Mouse (Mus musculus) thymus, adult 2 months (tissue): Measurements from ENCODE around the gene Cyth2. TPM values are rescaled to one million over a fixed set of nuclear protein-coding genes. Genes with fewer than 3 reads are reported as not detected.
A peak's percentile ranks its signal among the peaks of the same experiment; 100 is the strongest.

ENCODE experiments used
- DNase-seq: peaks from one replicate; pipeline ENCODE4 v3.0.0; 2021
- H3K27ac ChIP-seq: fragments of 200-500 bp; 2 replicates; pipeline ENCODE4 v1.5.1; 2012; ENCODE audit warnings: low read length, control low read depth; ENCODE audit not compliant: control insufficient read depth, insufficient read depth
- H3K27me3 ChIP-seq: fragments of 200-500 bp; 2 replicates; pipeline ENCODE4 v1.6.1; 2012; ENCODE audit warnings: mild to moderate bottlenecking, low read length, moderate library complexity, mixed read lengths; ENCODE audit not compliant: control insufficient read depth, insufficient read depth
- H3K36me3 ChIP-seq: fragments of 200-500 bp; 2 replicates; pipeline ENCODE4 v1.6.1; 2012; ENCODE audit warnings: mild to moderate bottlenecking, low read length, moderate library complexity; ENCODE audit not compliant: control insufficient read depth, insufficient read depth
- H3K4me1 ChIP-seq: fragments of 200-500 bp; replicated peaks from 2 replicates; pipeline ENCODE4 v1.6.1; 2012; ENCODE audit warnings: low read length; ENCODE audit not compliant: control insufficient read depth, insufficient read depth
- H3K4me3 ChIP-seq: fragments of 200-500 bp; 2 replicates; pipeline ENCODE4 v1.5.1; 2012; ENCODE audit warnings: mild to moderate bottlenecking, low read length, control low read depth, moderate library complexity; ENCODE audit not compliant: control insufficient read depth, insufficient read depth
- CTCF ChIP-seq: fragments of 200-500 bp; IDR thresholded peaks from 2 replicates; pipeline ENCODE4 v1.5.1; 2012; ENCODE audit warnings: mild to moderate bottlenecking, control low read depth, low read length, moderate library complexity, borderline replicate concordance; ENCODE audit not compliant: control insufficient read depth, poor library complexity, insufficient read depth; ENCODE audit errors: extremely low read depth
- POLR2A ChIP-seq: fragments of 200-500 bp; IDR thresholded peaks from 2 replicates; pipeline ENCODE4 v1.6.1; 2012; ENCODE audit warnings: mild to moderate bottlenecking, low read length, control low read depth, moderate library complexity; ENCODE audit not compliant: control insufficient read depth, poor library complexity, insufficient read depth; ENCODE audit errors: extremely low read depth
- whole genome bisulfite sequencing: fragments of 180-500 bp; shearing (Covaris S2); methylation state at CpG from one replicate; pipeline ENCODE4 v1.1.7; 2018; 5-methylcytosine and 5-hydroxymethylcytosine counted together
- polyA plus RNA-seq: library from polyadenylated mRNA; depleted of rRNA; stranded (reverse); fragments of >200 nt; gene quantifications from 2 replicates; pipeline ENCODE4 v1.2.3, GENCODE M21; 2012; rRNA removed

Cyth2 gene
- polyA plus RNA-seq, 1 experiment, result 65.8 TPM

GRCm38 (mm10) chr7:45765995-45766394 is 48.4 kb downstream of the Cyth2 start:
- no peak for DNase-seq
- TF ChIP-seq POLR2A (no peak), CTCF (no peak)

GRCm38 (mm10) chr7:45760151-45760550 is 54.2 kb downstream of the Cyth2 start:
- WGBS, result 37% methylated on average over 5 of the region's 5 CpGs
- DNase-seq, result no peak
- no peak overlapping the region for H3K27ac ChIP-seq
- peaks cover 15% of the 10 kb centered on the region for H3K4me1 ChIP-seq
- no peaks in the 10 kb centered on the region for H3K36me3 ChIP-seq
- H3K4me3 ChIP-seq, result no peak overlapping the region
- H3K27me3 ChIP-seq, result no peaks in the 10 kb centered on the region
- no peak for TF ChIP-seq CTCF

More at GRCm38 (mm10) chr7:45765995-45766394, 48.4 kb downstream of the Cyth2 start:
- Histone ChIP-seq H3K27me3 (no peaks in the 10 kb centered on the region), H3K27ac (no peak overlapping the region), H3K4me3 (no peak overlapping the region), H3K4me1 (no peaks in the 10 kb centered on the region), H3K36me3 (no peaks in the 10 kb centered on the region)
- WGBS, result 67% methylated on average over 8 of the region's 8 CpGs

GRCm38 (mm10) chr7:45759400-45759799 is 55.0 kb downstream of the Cyth2 start:
- peak; percentile 41 for DNase-seq
- Histone ChIP-seq H3K36me3 (no peaks in the 10 kb centered on the region), H3K27me3 (no peaks in the 10 kb centered on the region), H3K4me3 (no peak overlapping the region), H3K4me1 (peaks cover 15% of the 10 kb centered on the region), H3K27ac (no peak overlapping the region)
- TF ChIP-seq CTCF, result 0 out of 2 replicates have a peak, but pooled peaks have one; percentile 41
- TF ChIP-seq POLR2A, result no peak
- 26% methylated on average over 27 of the region's 27 CpGs for WGBS

Other genes with a start within 250 kb of the Cyth2 start
- 140 and 173 TPM in 2 replicates for gene Bcat2, start 244.4 kb downstream of the Cyth2 start, polyA plus RNA-seq
- gene Fgf21, start 199.1 kb downstream of the Cyth2 start, polyA plus RNA-seq, result 18.9 and 19.2 TPM in 2 replicates
- gene Fut1, start 197.3 kb downstream of the Cyth2 start, polyA plus RNA-seq, result 4.7 and 5.9 TPM in 2 replicates
- 0.45 and 0.75 TPM in 2 replicates for gene Izumo1, start 192.8 kb downstream of the Cyth2 start, polyA plus RNA-seq
- 6.3 and 8.6 TPM in 2 replicates for gene Rasip1, start 187.1 kb downstream of the Cyth2 start, polyA plus RNA-seq
- gene Mamstr, start 174.6 kb downstream of the Cyth2 start, polyA plus RNA-seq, result 3.9 and 4.4 TPM in 2 replicates
- 1.3 and 1.9 TPM in 2 replicates for gene Fut2, start 148.2 kb downstream of the Cyth2 start, polyA plus RNA-seq
- 3.9 and 4.2 TPM in 2 replicates for gene Ntn5, start 130.6 kb downstream of the Cyth2 start, polyA plus RNA-seq
- gene Sec1, start 120.2 kb downstream of the Cyth2 start, polyA plus RNA-seq, result 1.6 and 1.9 TPM in 2 replicates
- 2.2 and 2.7 TPM in 2 replicates for gene Car11, start 114.7 kb downstream of the Cyth2 start, polyA plus RNA-seq
- 28.2 and 31.3 TPM in 2 replicates for gene Dbp, start 109.5 kb downstream of the Cyth2 start, polyA plus RNA-seq
- 2,384 and 2,707 TPM in 2 replicates for gene Rpl18, start 99.1 kb downstream of the Cyth2 start, polyA plus RNA-seq
- 87.4 and 88.1 TPM in 2 replicates for gene Sphk2, start 96.6 kb downstream of the Cyth2 start, polyA plus RNA-seq
- 1.5 and 1.7 TPM in 2 replicates for gene Fam83e, start 93.4 kb downstream of the Cyth2 start, polyA plus RNA-seq
- not detected in 2 replicates for gene Spaca4, start 88.8 kb downstream of the Cyth2 start, polyA plus RNA-seq
- gene Lmtk3, start 30.8 kb downstream of the Cyth2 start, polyA plus RNA-seq, result 0.84 and 1.2 TPM in 2 replicates
- gene Sult2b1, start 29.9 kb downstream of the Cyth2 start, polyA plus RNA-seq, result 3.8 and 3.9 TPM in 2 replicates
- 0.36 and 1.3 TPM in 2 replicates for gene Kcnj14, start 10.2 kb upstream of the Cyth2 start, polyA plus RNA-seq
- 22.4 and 27.7 TPM in 2 replicates for gene Grwd1, start 16.4 kb upstream of the Cyth2 start, polyA plus RNA-seq
- 199 and 226 TPM in 2 replicates for gene Kdelr1, start 58.2 kb upstream of the Cyth2 start, polyA plus RNA-seq
- 1.1 and 1.4 TPM in 2 replicates for gene Grin2d, start 63.8 kb upstream of the Cyth2 start, polyA plus RNA-seq
- 2.7 and 2.9 TPM in 2 replicates for gene Syngr4, start 82.1 kb upstream of the Cyth2 start, polyA plus RNA-seq
- gene Tmem143, start 82.4 kb upstream of the Cyth2 start, polyA plus RNA-seq, result 50.6 and 52.5 TPM in 2 replicates
- 361 and 365 TPM in 2 replicates for gene Emp3, start 106.8 kb upstream of the Cyth2 start, polyA plus RNA-seq
- gene Ccdc114, start 109.5 kb upstream of the Cyth2 start, polyA plus RNA-seq, result 3.3 and 3.7 TPM in 2 replicates
- 0.49 and 0.61 TPM in 2 replicates for gene Abcc6, start 215.7 kb upstream of the Cyth2 start, polyA plus RNA-seq
- gene Nomo1, start 219.1 kb upstream of the Cyth2 start, polyA plus RNA-seq, result 37.4 and 42.4 TPM in 2 replicates